Mouse (Mus musculus): Measurements from ENCODE around the gene Lgmn. TPM values are rescaled to one million over a fixed set of nuclear protein-coding genes. Genes with fewer than 3 reads are reported as not detected.

Lgmn gene
- polyA plus RNA-seq (2016; fragmentation: Nextera tagmentation; extraction: Ambion mirVana) = 53.9 and 62.5 TPM in 2 replicates

GRCm38 (mm10) chr12:102439632-102440023, at the start of gene Lgmn:
TSS of gene Lgmn (minus strand) at chr12:102439813.
- Histone ChIP-seq H3K9me3 (no peaks in the 10 kb centered on the region), H3K4me1 (replicated peaks) (peaks cover 22% of the 10 kb centered on the region), H3K27me3 (ENCODE audit: insufficient read depth, poor library complexity, severe bottlenecking) (no peaks in the 10 kb centered on the region), H3K4me3 (peak within 1 kb of the TSS; percentile 67), H3K36me3 (no peaks in the 10 kb centered on the region), H3K27ac (peak within 1 kb of the TSS; percentile 86)
- under 1% methylated on average over 28 of the region's 28 CpGs for WGBS
- DNase-seq (ENCODE audit: low spot score) = peak; percentile 97

GRCm38 (mm10) chr12:102484946-102485345, 45.3 kb upstream of the Lgmn start:
- Histone ChIP-seq H3K27me3 (ENCODE audit: insufficient read depth, poor library complexity, severe bottlenecking) (no peaks in the 10 kb centered on the region), H3K27ac (no peak overlapping the region), H3K9me3 (no peaks in the 10 kb centered on the region), H3K4me1 (replicated peaks) (no peaks in the 10 kb centered on the region), H3K36me3 (peaks cover 93% of the 10 kb centered on the region), H3K4me3 (no peak overlapping the region)
- 69% methylated on average over 3 of the region's 3 CpGs for WGBS
- no peak for DNase-seq (ENCODE audit: low spot score)

DNA sequence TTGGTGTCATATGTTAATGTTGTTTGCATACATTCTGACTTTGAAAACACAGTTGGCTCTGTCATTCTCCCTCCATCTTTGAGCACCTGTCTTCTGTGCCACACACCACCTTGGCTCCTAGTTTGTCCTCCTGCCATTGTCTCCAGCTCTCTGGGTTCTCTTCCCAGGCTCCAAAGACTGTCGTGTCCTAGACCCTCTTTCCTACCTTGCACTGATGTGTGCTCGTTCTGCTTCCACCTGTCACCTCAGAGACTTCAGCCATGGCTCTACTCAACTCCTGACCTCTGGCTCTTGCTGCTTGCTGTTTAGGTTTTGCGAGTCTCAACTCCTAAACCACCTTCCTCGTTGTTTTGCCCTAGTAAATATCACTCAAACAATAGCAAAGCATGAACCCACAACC, 40.9 kb upstream of the Lgmn start:
- H3K4me1 ChIP-seq (replicated peaks) = no peaks in the 10 kb centered on the region
- H3K27ac ChIP-seq = no peak overlapping the region
- no peak overlapping the region for H3K4me3 ChIP-seq
- peaks cover 90% of the 10 kb centered on the region for H3K36me3 ChIP-seq
- no peaks in the 10 kb centered on the region for H3K9me3 ChIP-seq
- H3K27me3 ChIP-seq (ENCODE audit: insufficient read depth, poor library complexity, severe bottlenecking) = no peaks in the 10 kb centered on the region
- DNase-seq (ENCODE audit: low spot score) = no peak
- WGBS = 87% methylated on average over 4 of the region's 4 CpGs

- peaks cover 68% of the 10 kb centered on the region for H3K36me3 ChIP-seq
- H3K27ac ChIP-seq = no peak overlapping the region
- no peaks in the 10 kb centered on the region for H3K9me3 ChIP-seq
- H3K4me1 ChIP-seq (replicated peaks) = peaks cover 9% of the 10 kb centered on the region
- no peak for DNase-seq (ENCODE audit: low spot score)
- WGBS = 89% methylated on average over 7 of the region's 7 CpGs
- H3K4me3 ChIP-seq = no peak overlapping the region
- no peaks in the 10 kb centered on the region for H3K27me3 ChIP-seq (ENCODE audit: insufficient read depth, poor library complexity, severe bottlenecking)
Measured at GRCm38 (mm10) chr12:102474411-102474810, 34.8 kb upstream of the Lgmn start.

DNA sequence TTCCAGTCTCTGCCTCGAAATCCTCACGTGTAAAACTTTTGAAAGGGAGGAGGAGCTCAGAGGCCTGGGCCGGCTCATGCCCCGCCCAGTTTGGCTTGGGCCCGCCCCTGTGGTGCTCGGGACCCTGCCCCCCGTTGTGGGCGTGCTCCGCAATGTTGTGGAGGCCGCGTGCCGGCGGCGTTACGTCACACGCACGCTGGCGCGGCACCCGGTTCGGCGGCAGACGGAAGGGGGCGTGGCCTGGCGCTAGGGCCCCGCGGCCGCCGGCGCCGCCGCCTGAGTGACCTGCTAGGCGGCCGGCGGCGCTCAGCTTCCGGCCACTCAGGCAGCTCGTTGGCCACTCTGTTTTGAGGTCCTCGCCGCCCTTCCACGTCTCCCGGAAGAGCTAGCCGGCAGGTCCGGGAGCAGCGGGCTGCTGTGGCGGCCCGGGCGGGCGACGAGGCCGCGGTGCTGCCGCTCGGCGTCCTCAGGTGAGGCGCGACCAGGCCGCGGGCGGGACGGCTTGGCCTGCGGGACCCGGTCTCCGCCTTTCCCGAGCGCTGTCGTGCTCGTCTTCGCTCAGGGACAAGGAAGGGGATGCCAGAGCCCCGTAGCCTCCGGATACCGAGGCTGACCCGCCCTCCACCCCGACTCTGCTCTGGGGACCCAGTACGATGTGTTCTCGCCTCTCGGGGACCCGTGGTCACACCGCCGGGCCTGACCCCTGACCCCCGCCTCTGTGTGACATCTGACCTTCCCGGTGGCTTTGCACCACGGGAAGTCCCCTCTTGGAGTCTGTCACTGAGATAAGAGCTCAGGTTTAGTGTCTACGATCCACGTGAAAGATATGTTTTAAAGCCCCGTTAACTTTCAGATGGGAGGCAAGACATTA, 29.5 kb upstream of the Lgmn start, which contains the start of gene Golga5:
Gene Golga5 (plus strand): TSS at position 242 of the 871 bp plus-strand sequence.
- under 1% methylated on average over 86 of the region's 86 CpGs for WGBS
- H3K4me1 ChIP-seq (replicated peaks) = peaks cover 10% of the 10 kb centered on the region
- H3K27me3 ChIP-seq (ENCODE audit: insufficient read depth, poor library complexity, severe bottlenecking) = no peaks in the 10 kb centered on the region
- peak; percentile 97 for DNase-seq (ENCODE audit: low spot score)
- peaks cover 21% of the 10 kb centered on the region for H3K36me3 ChIP-seq
- no peaks in the 10 kb centered on the region for H3K9me3 ChIP-seq
- peak within 1 kb of the TSS; percentile 92 for H3K4me3 ChIP-seq
- H3K27ac ChIP-seq = peak within 1 kb of the TSS; percentile 89

- H3K9me3 ChIP-seq = no peaks in the 10 kb centered on the region
- WGBS = 94% methylated on average over 1 of the region's 1 CpGs
- H3K4me3 ChIP-seq = no peak overlapping the region
- peaks cover 10% of the 10 kb centered on the region for H3K4me1 ChIP-seq (replicated peaks)
- H3K27ac ChIP-seq = no peak overlapping the region
- no peaks in the 10 kb centered on the region for H3K27me3 ChIP-seq (ENCODE audit: insufficient read depth, poor library complexity, severe bottlenecking)
- no peak for DNase-seq (ENCODE audit: low spot score)
- peaks cover 12% of the 10 kb centered on the region for H3K36me3 ChIP-seq
Measured at GRCm38 (mm10) chr12:102468136-102468535, 28.5 kb upstream of the Lgmn start.

DNA sequence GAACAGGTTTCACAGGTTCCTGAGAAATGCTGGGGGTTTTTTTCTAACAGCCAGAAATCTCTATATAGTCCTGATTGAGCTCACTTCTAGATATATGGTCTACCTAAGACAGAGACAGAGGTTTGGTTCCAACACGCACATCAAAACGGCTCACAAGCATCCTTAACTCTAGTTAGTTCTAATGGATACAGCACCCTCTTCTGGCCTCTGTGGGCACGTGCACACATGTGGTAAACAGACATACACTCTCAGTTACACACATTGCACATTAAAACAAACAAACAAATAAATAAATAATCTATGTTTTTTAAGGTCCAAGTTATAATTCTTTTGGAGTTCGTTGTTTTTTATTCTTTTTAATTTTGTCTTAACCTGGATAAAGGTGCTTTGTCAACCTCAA, 25.0 kb upstream of the Lgmn start:
- H3K9me3 ChIP-seq = no peaks in the 10 kb centered on the region
- H3K27me3 ChIP-seq (ENCODE audit: insufficient read depth, poor library complexity, severe bottlenecking) = no peaks in the 10 kb centered on the region
- no peak for DNase-seq (ENCODE audit: low spot score)
- WGBS = 66% methylated on average over 4 of the region's 4 CpGs
- peaks cover 3% of the 10 kb centered on the region for H3K4me1 ChIP-seq (replicated peaks)
- H3K4me3 ChIP-seq = no peak overlapping the region
- no peaks in the 10 kb centered on the region for H3K36me3 ChIP-seq
- no peak overlapping the region for H3K27ac ChIP-seq

GRCm38 (mm10) chr12:102461177-102461576, 21.6 kb upstream of the Lgmn start:
- DNase-seq (ENCODE audit: low spot score) = no peak
- no peaks in the 10 kb centered on the region for H3K4me1 ChIP-seq (replicated peaks)
- H3K36me3 ChIP-seq = no peaks in the 10 kb centered on the region
- no peaks in the 10 kb centered on the region for H3K27me3 ChIP-seq (ENCODE audit: insufficient read depth, poor library complexity, severe bottlenecking)
- H3K27ac ChIP-seq = no peak overlapping the region
- 73% methylated on average over 5 of the region's 5 CpGs for WGBS
- no peaks in the 10 kb centered on the region for H3K9me3 ChIP-seq
- H3K4me3 ChIP-seq = no peak overlapping the region

GRCm38 (mm10) chr12:102460014-102460413, 20.4 kb upstream of the Lgmn start:
- Histone ChIP-seq H3K4me3 (no peak overlapping the region), H3K27ac (no peak overlapping the region), H3K27me3 (ENCODE audit: insufficient read depth, poor library complexity, severe bottlenecking) (no peaks in the 10 kb centered on the region), H3K36me3 (no peaks in the 10 kb centered on the region), H3K4me1 (replicated peaks) (no peaks in the 10 kb centered on the region), H3K9me3 (no peaks in the 10 kb centered on the region)
- no peak for DNase-seq (ENCODE audit: low spot score)
- WGBS = 81% methylated on average over 5 of the region's 5 CpGs

DNA sequence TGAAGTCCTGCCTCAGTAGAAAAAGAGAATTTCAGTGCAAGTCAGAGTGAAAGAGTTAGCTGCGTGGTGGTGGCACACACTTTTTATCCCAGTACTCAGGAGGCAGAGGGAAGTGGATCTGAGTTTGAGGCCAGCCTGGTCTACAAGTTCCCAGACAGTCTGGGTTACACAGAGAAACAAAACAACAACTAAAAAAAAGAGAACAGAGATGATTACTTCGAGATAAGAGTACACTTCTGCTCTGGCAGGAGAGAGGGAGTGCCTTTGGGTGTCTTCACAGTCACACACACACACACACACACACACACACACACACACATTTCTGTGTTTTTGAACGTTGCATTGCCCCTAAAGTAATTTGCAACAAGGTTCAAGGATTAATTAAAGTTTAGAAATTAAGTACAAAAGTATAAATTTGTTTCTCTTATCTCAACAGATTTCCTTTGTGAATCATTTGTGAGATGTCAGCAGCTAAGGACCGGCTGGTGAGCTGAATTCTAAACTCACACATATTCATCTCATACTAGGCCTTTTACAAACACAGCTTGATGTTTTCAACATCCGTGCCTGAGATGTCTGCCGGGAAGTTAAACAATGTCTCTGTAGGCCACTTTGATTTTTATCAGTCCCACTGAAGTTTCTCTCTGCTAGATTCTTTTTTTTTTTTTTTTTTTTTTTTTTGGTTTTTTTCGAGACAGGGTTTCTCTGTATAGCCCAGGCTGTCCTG, 17.0 kb upstream of the Lgmn start:
- WGBS = 81% methylated on average over 7 of the region's 7 CpGs
- no peak for DNase-seq (ENCODE audit: low spot score)
- H3K4me3 ChIP-seq = no peak overlapping the region
- H3K9me3 ChIP-seq = no peaks in the 10 kb centered on the region
- no peaks in the 10 kb centered on the region for H3K27me3 ChIP-seq (ENCODE audit: insufficient read depth, poor library complexity, severe bottlenecking)
- H3K36me3 ChIP-seq = no peaks in the 10 kb centered on the region
- H3K4me1 ChIP-seq (replicated peaks) = no peaks in the 10 kb centered on the region
- H3K27ac ChIP-seq = no peak overlapping the region

- H3K36me3 ChIP-seq = no peaks in the 10 kb centered on the region
- no peak overlapping the region for H3K27ac ChIP-seq
- no peaks in the 10 kb centered on the region for H3K27me3 ChIP-seq (ENCODE audit: insufficient read depth, poor library complexity, severe bottlenecking)
- no peaks in the 10 kb centered on the region for H3K9me3 ChIP-seq
- H3K4me1 ChIP-seq (replicated peaks) = no peaks in the 10 kb centered on the region
- H3K4me3 ChIP-seq = no peak overlapping the region
- no peak for DNase-seq (ENCODE audit: low spot score)
- WGBS = 76% methylated on average over 6 of the region's 6 CpGs
Measured at GRCm38 (mm10) chr12:102453581-102453980, 14.0 kb upstream of the Lgmn start.

- H3K4me1 ChIP-seq (replicated peaks) = no peaks in the 10 kb centered on the region
- no peak overlapping the region for H3K4me3 ChIP-seq
- no peaks in the 10 kb centered on the region for H3K36me3 ChIP-seq
- H3K27ac ChIP-seq = no peak overlapping the region
- H3K27me3 ChIP-seq (ENCODE audit: insufficient read depth, poor library complexity, severe bottlenecking) = no peaks in the 10 kb centered on the region
- WGBS = 82% methylated on average over 8 of the region's 8 CpGs
- DNase-seq (ENCODE audit: low spot score) = no peak
- H3K9me3 ChIP-seq = no peaks in the 10 kb centered on the region
Measured at GRCm38 (mm10) chr12:102451126-102451851, 11.7 kb upstream of the Lgmn start.
